Mouse (Mus musculus): ENCODE data around the gene Kmt5c. TPM values are rescaled to one million over a fixed set of nuclear protein-coding genes. Genes with fewer than 3 reads are reported as not detected.

Gene Kmt5c
- polyA plus RNA-seq, 2 experiments, result 37.8 to 78.7 TPM

- WGBS (ENCODE audit: insufficient replicate concordance), result 82% methylated on average over 3 of the region's 3 CpGs
- Histone ChIP-seq H3K27me3 (ENCODE audit: control insufficient read depth, insufficient read depth, low read length) (no peaks in the 10 kb centered on the region; the same call in 1 of the 2 replicates), H3K9ac (replicated peaks) (no peak overlapping the region), H3K4me2 (ENCODE audit: low read depth) (no peak overlapping the region), H3K36me3 (replicated peaks; ENCODE audit: control insufficient read depth, insufficient read depth, low read depth) (no peaks in the 10 kb centered on the region), H3K4me1 (replicated peaks; ENCODE audit: control insufficient read depth in 2 of 2, insufficient read depth in 2 of 2, low read length in 1 of 2) (peaks cover 0 to 8% of the 10 kb centered on the region in 2 experiments; a peak in 1 of 4 replicates), H3K27ac (no peak overlapping the region), H3K4me3 (ENCODE audit: insufficient read depth in 1 of 2, low read depth in 2 of 2, low read length in 2 of 2) (no peak overlapping the region), H3K9me3 (ENCODE audit: control insufficient read depth, low read length) (no peaks in the 10 kb centered on the region)
- TF ChIP-seq EP300 (IDR thresholded peaks at IDR 0.05; ENCODE audit: low read depth), result no peak
- no peak for DNase-seq (ENCODE audit: low read depth in 3 of 3, low spot score in 3 of 3)
- ATAC-seq (ENCODE audit: insufficient read depth), result no peak
These were observed 20.6 kb upstream of the Kmt5c start for GRCm38 (mm10) chr7:4719276-4719675.

- no peak for DNase-seq (ENCODE audit: low read depth in 3 of 3, low spot score in 3 of 3)
- H3K9ac ChIP-seq (replicated peaks), result no peak overlapping the region; the same call in 1 of the 2 replicates
- no peak overlapping the region for H3K27ac ChIP-seq
These were observed 16.4 kb upstream of the Kmt5c start for GRCm38 (mm10) chr7:4723508-4723907.

GRCm38 (mm10) chr7:4724359-4724758 is 15.6 kb upstream of the Kmt5c start:
- H3K4me3 ChIP-seq (ENCODE audit: insufficient read depth in 1 of 2, low read depth in 2 of 2, low read length in 2 of 2), result no peak overlapping the region
- ATAC-seq (ENCODE audit: insufficient read depth) (no peak), DNase-seq (ENCODE audit: low read depth in 3 of 3, low spot score in 3 of 3) (no peak)
- H3K4me1 ChIP-seq (replicated peaks; ENCODE audit: control insufficient read depth in 2 of 2, insufficient read depth in 2 of 2, low read length in 1 of 2), result peaks cover 0 to 12% of the 10 kb centered on the region in 2 experiments; a peak in 2 of 4 replicates
- H3K27ac ChIP-seq, result no peak overlapping the region
- no peaks in the 10 kb centered on the region for H3K9me3 ChIP-seq (ENCODE audit: control insufficient read depth, low read length)
- no peak for TF ChIP-seq EP300 (IDR thresholded peaks at IDR 0.05; ENCODE audit: low read depth)
- TF ChIP-seq CTCF (IDR thresholded peaks at IDR 0.05; ENCODE audit: low read depth), result no peak
- no peaks in the 10 kb centered on the region for H3K36me3 ChIP-seq (replicated peaks; ENCODE audit: control insufficient read depth, insufficient read depth, low read depth)
- H3K9ac ChIP-seq (replicated peaks), result no peak overlapping the region
- 2% methylated on average over 3 of the region's 3 CpGs for WGBS (ENCODE audit: insufficient replicate concordance)
- H3K4me2 ChIP-seq (ENCODE audit: low read depth), result no peak overlapping the region; the same call in 1 of the 2 replicates
- H3K27me3 ChIP-seq (ENCODE audit: control insufficient read depth, insufficient read depth, low read length), result no peaks in the 10 kb centered on the region; the same call in 1 of the 2 replicates

More at GRCm38 (mm10) chr7:4723508-4723907, 16.4 kb upstream of the Kmt5c start:
- Histone ChIP-seq H3K4me3 (ENCODE audit: insufficient read depth in 1 of 2, low read depth in 2 of 2, low read length in 2 of 2) (peak overlapping the region; percentile 34 to 53), H3K36me3 (replicated peaks; ENCODE audit: control insufficient read depth, insufficient read depth, low read depth) (no peaks in the 10 kb centered on the region), H3K27me3 (ENCODE audit: control insufficient read depth, insufficient read depth, low read length) (no peaks in the 10 kb centered on the region; the same call in 1 of the 2 replicates), H3K4me1 (replicated peaks; ENCODE audit: control insufficient read depth in 2 of 2, insufficient read depth in 2 of 2, low read length in 1 of 2) (peaks cover 0 to 12% of the 10 kb centered on the region in 2 experiments; a peak in 2 of 4 replicates), H3K4me2 (ENCODE audit: low read depth) (peak overlapping the region; percentile 56), H3K9me3 (ENCODE audit: control insufficient read depth, low read length) (no peaks in the 10 kb centered on the region)
- WGBS (ENCODE audit: insufficient replicate concordance), result 29% methylated on average over 12 of the region's 12 CpGs
- no peak for ATAC-seq (ENCODE audit: insufficient read depth)
- no peak for TF ChIP-seq CTCF (IDR thresholded peaks at IDR 0.05; ENCODE audit: low read depth)
- TF ChIP-seq EP300 (IDR thresholded peaks at IDR 0.05; ENCODE audit: low read depth), result no peak

GRCm38 (mm10) chr7:4725169-4725568 is 14.7 kb upstream of the Kmt5c start, which contains the start of gene Tmem150b:
Gene Tmem150b, minus strand, starts transcription at chr7:4725249.
- Histone ChIP-seq H3K27me3 (ENCODE audit: control insufficient read depth, insufficient read depth, low read length) (no peaks in the 10 kb centered on the region; the same call in 1 of the 2 replicates), H3K9ac (replicated peaks) (no peak within 1 kb of the TSS; the same call in 1 of the 2 replicates), H3K4me1 (replicated peaks; ENCODE audit: control insufficient read depth in 2 of 2, insufficient read depth in 2 of 2, low read length in 1 of 2) (peaks cover 0 to 12% of the 10 kb centered on the region in 2 experiments; a peak in 2 of 4 replicates), H3K27ac (no peak within 1 kb of the TSS), H3K4me3 (ENCODE audit: insufficient read depth in 1 of 2, low read depth in 2 of 2, low read length in 2 of 2) (no peak within 1 kb of the TSS), H3K36me3 (replicated peaks; ENCODE audit: control insufficient read depth, insufficient read depth, low read depth) (no peaks in the 10 kb centered on the region), H3K4me2 (ENCODE audit: low read depth) (peak within 1 kb of the TSS; percentile 56), H3K9me3 (ENCODE audit: control insufficient read depth, low read length) (no peaks in the 10 kb centered on the region)
- ATAC-seq (ENCODE audit: insufficient read depth) (no peak), DNase-seq (ENCODE audit: low read depth in 3 of 3, low spot score in 3 of 3) (no peak)
- TF ChIP-seq EP300 (IDR thresholded peaks at IDR 0.05; ENCODE audit: low read depth) (no peak), CTCF (IDR thresholded peaks at IDR 0.05; ENCODE audit: low read depth) (no peak)
- WGBS (ENCODE audit: insufficient replicate concordance), result 14% methylated on average over 7 of the region's 7 CpGs

GRCm38 (mm10) chr7:4731090-4731489 is 8.8 kb upstream of the Kmt5c start:
- no peak overlapping the region for H3K4me3 ChIP-seq (ENCODE audit: insufficient read depth in 1 of 2, low read depth in 2 of 2, low read length in 2 of 2)
- no peak overlapping the region for H3K9ac ChIP-seq (replicated peaks)
- no peak overlapping the region for H3K4me2 ChIP-seq (ENCODE audit: low read depth)
- no peak overlapping the region for H3K27ac ChIP-seq
- H3K4me1 ChIP-seq (replicated peaks; ENCODE audit: control insufficient read depth in 2 of 2, insufficient read depth in 2 of 2, low read length in 1 of 2), result peaks cover 12 to 14% of the 10 kb centered on the region in 2 experiments
- no peaks in the 10 kb centered on the region for H3K36me3 ChIP-seq (replicated peaks; ENCODE audit: control insufficient read depth, insufficient read depth, low read depth)
- WGBS (ENCODE audit: insufficient replicate concordance), result 51% methylated on average over 5 of the region's 5 CpGs
- TF ChIP-seq EP300 (IDR thresholded peaks at IDR 0.05; ENCODE audit: low read depth) (no peak), CTCF (IDR thresholded peaks at IDR 0.05; ENCODE audit: low read depth) (no peak)
- no peaks in the 10 kb centered on the region for H3K27me3 ChIP-seq (ENCODE audit: control insufficient read depth, insufficient read depth, low read length)
- no peak for ATAC-seq (ENCODE audit: insufficient read depth)
- H3K9me3 ChIP-seq (ENCODE audit: control insufficient read depth, low read length), result no peaks in the 10 kb centered on the region
- no peak for DNase-seq (ENCODE audit: low read depth in 3 of 3, low spot score in 3 of 3)

Data from liver, embryonic 14.5 days (tissue).